Mouse (Mus musculus) gastrocnemius, postnatal 36 days (tissue): ENCODE measurements around the gene Olfr1087. TPM values are rescaled to one million over a fixed set of nuclear protein-coding genes. Genes with fewer than 3 reads are reported as not detected.
"Not testable (repeated sequence)": the region's sequence is repeated elsewhere in the genome, so short reads cannot be mapped to it uniquely, and the experiment has no call there.

Experiments
- DNase-seq, 2 experiments: peaks; one replicate each; pipeline ENCODE4 v3.0.0; 2022
- intact Hi-C: fragments of 180-260 bp; cut with DNase I; formaldehyde crosslinking; loops from one replicate; pipeline ENCODE4 v1.15.1; 2025
- long read RNA-seq, 2 experiments: library from polyadenylated mRNA; stranded (forward); transcript quantifications; one replicate each; pipeline ENCODE4 v2.0.0; 2021
- total RNA-seq, 2 experiments: library from RNA; stranded (reverse); gene quantifications; 2 replicates each; pipeline ENCODE4 v1.2.3; 2021

The Olfr1087 gene
- total RNA-seq, result not detected
- long read RNA-seq, experiment 1, result 0 reads
- long read RNA-seq, experiment 2, result 0 reads

DNA sequence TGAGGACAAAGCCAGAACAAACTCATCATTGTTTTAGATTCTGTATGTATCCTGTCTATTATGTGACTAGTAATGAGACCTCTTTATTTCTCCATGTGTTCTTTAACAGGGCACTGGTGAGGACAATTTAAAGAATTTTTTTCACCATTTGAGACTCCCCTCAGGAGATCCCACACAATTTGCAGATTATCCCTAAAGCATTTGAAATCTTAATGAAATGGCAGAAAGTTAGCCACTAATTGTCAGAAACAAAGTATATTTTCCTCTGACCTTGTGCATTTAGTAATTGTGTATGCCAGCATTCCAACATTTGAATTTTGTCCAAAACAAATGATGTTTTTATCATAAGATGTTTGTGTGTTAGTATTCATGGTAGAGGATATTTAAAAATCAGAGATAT is at the start of gene Olfr1087:
Olfr1087 (minus strand) TSS at position 101 of the 400 bp plus-strand sequence.
- DNase-seq, result no peak
- intact Hi-C loops, result no loop called here

GRCm38 (mm10) chr2:86733601-86734000 is 35.4 kb upstream of the Olfr1087 start, which contains the start of gene Olfr1089:
TSS of gene Olfr1089 (minus strand) at chr2:86733701.
- intact Hi-C loops, result no loop called here
- DNase-seq, result no peak

DNA sequence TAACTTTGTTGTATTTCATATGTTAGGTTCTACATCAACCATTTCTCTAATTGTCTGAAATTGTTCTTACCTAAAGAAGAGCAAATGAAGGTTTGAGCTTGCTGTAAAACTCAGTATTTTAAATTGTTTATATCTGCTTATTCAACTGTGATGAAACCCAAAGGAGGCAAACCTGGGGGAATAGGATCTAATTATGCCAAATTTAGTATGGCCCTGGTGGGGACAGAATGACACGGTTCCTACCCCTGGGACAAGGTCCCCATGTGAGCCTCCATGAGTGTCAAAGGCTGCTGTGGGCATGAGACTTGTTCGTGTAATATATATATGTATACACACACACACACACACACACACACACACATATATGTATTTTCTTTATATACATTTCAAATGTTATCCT is 18.2 kb downstream of the Olfr1087 start, which contains the start of gene Olfr1086:
Olfr1086 (minus strand) TSS at position 101 of the 400 bp plus-strand sequence.
- no peak for DNase-seq
- intact Hi-C loops, result no loop called here

- intact Hi-C loops, result no loop called here
- no peak for DNase-seq
These were observed 36.3 kb downstream of the Olfr1087 start, which contains the start of gene Olfr1085 for GRCm38 (mm10) chr2:86661919-86662318. TSS of gene Olfr1085 (minus strand) at chr2:86662019.

GRCm38 (mm10) chr2:86639625-86640024 is 58.6 kb downstream of the Olfr1087 start, which contains the start of gene Olfr1084:
TSS of gene Olfr1084 (minus strand) at chr2:86639725.
- intact Hi-C loops, DNase-seq: not testable (repeated sequence)

Other genes starting within 250 kb of the Olfr1087 start
- not detected for gene Olfr1065, start 247.8 kb downstream of the Olfr1087 start, total RNA-seq
- gene Olfr1066, start 242.1 kb downstream of the Olfr1087 start, total RNA-seq, result not detected
- not detected for gene Olfr228, start 211.0 kb downstream of the Olfr1087 start, total RNA-seq
- gene Olfr1076, start 189.9 kb downstream of the Olfr1087 start, total RNA-seq, result not detected
- gene Olfr1079, start 155.9 kb downstream of the Olfr1087 start, total RNA-seq, result not detected
- gene Olfr1080, start 140.2 kb downstream of the Olfr1087 start, total RNA-seq, result not detected
- gene Olfr1082, start 99.4 kb downstream of the Olfr1087 start, total RNA-seq, result not detected
- gene Olfr1084, start 58.7 kb downstream of the Olfr1087 start, total RNA-seq, result not detected
- gene Olfr1085, start 36.4 kb downstream of the Olfr1087 start, total RNA-seq, result not detected
- gene Olfr1086, start 18.3 kb downstream of the Olfr1087 start, total RNA-seq, result not detected
- not detected for gene Olfr1089, start 35.3 kb upstream of the Olfr1087 start, total RNA-seq
- not detected for gene Olfr1090, start 60.6 kb upstream of the Olfr1087 start, total RNA-seq
- not detected for gene Olfr1093, start 84.1 kb upstream of the Olfr1087 start, total RNA-seq
- gene Olfr141, start 111.6 kb upstream of the Olfr1087 start, total RNA-seq, result not detected
- not detected for gene Olfr1094, start 126.3 kb upstream of the Olfr1087 start, total RNA-seq
- not detected for gene Olfr1095, start 153.3 kb upstream of the Olfr1087 start, total RNA-seq
- not detected for gene Gm13723, start 176.4 kb upstream of the Olfr1087 start, total RNA-seq
- gene Olfr1097, start 193.8 kb upstream of the Olfr1087 start, total RNA-seq, result not detected
- not detected for gene Olfr1098, start 226.2 kb upstream of the Olfr1087 start, total RNA-seq